Mouse (Mus musculus) gastrocnemius, postnatal 4 days (tissue): ENCODE results near the gene Stat5b. TPM values are rescaled to one million over a fixed set of nuclear protein-coding genes. Genes with fewer than 3 reads are reported as not detected.

Source experiments
- DNase-seq, 2 experiments: peaks; one replicate each; pipeline ENCODE4 v3.0.0; 2021 to 2022; ENCODE audit warnings: low spot score in 2 of 2, mixed read lengths in 2 of 2
- total RNA-seq, 2 experiments: library from RNA; stranded (reverse); gene quantifications; 2 replicates each; pipeline ENCODE4 v1.2.3; 2021

The Stat5b gene
- total RNA-seq, 2 experiments from 2014 or later: 76.1 to 90.4 TPM

DNA sequence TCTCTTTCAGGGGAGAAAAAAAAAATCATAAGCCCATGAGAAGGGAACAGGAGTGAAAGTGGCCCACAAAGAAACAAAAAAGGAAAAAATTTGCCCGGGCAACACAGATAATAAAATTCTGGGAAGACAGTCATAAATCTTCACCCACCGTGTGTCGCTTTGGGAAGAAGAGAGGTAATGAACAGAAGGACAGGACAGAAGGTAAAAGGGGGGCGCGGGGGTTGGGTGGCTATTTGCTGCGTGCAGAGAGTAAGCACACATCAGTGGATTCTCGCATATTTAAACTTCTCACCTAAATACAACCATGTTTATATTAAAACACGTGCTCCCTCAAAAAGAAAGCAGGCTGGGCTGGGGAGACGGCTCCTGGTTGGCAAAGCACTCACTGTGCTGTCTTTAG, 33.2 kb downstream of the Stat5b start:
- DNase-seq: no peak

DNA sequence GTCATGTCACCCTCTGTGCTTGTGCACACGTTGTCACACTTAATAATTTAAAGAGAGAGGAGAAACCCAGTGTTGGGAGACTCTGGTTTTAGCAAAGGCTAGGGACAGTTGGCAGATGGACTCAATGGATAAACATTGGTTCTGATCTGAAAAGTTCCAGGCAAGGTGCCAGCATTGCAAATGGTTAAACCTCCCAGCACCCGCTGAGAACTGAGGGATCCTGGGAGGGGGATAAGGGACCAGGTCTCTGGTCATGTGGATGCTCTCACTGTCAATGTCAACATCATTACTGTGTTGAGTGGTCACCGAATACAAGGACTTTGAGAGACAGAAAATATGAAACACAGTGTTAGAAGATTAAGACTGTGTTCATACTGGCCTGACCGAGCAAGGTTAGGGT, 33.7 kb downstream of the Stat5b start:
- DNase-seq: no peak

DNA sequence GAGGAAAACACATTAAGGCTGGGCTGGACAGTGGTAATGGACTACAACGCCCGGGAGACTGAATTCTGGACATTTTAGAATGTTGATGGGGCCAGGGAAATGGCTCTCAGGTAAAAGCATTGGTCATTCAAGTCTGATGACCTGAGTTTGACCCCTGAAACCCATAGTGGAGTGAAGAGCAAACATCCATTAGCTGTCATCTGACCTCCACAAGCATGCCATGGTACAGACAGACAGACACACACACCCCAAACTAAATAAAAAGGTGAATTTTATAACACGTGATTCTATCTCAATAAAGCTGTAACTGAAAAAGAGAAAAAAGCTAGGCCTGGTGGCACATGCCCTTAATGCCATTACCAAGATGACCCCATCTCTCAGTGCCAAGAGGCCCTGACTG, 34.2 kb downstream of the Stat5b start:
- DNase-seq: no peak

DNA sequence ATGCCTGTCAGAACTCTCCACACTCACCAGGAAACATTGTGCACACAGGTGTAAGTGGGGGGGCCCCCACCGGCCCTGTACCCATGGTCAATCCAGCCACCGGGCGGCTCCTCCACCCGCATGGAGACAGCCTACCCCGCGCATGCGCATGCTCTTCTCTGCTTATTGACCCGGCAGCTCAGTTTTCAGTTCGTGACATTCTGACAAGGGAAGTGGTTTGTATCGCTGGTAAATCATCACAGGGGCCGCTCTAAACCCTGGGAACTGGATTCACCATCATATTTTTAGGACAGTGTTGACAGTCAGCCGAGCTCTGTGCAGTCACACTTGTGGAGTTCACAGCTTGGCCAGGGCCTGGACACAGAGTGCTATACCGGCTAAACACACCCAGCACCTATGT, 36.0 kb downstream of the Stat5b start:
- DNase-seq: peak in 1 of 2 experiments; percentile 75

DNA sequence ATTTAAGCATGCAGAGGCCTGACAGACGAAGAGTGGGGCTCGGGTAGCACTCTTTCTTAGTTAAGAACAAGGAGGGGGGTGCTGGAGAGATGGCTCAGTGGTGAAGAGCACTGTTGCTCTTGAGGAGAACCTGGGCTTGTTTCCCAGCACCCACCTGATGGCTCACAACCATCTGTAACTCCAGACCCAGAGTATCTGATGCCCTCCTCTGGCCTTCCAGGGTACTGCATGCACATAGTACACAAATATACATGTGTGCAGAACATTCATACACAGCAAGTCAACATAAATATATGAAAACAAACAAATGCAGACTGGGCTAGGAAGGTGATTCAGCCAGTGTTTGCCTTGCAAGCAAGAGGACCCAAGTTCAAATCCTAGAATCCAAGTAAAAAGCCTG, 39.4 kb downstream of the Stat5b start:
- DNase-seq: no peak

DNA sequence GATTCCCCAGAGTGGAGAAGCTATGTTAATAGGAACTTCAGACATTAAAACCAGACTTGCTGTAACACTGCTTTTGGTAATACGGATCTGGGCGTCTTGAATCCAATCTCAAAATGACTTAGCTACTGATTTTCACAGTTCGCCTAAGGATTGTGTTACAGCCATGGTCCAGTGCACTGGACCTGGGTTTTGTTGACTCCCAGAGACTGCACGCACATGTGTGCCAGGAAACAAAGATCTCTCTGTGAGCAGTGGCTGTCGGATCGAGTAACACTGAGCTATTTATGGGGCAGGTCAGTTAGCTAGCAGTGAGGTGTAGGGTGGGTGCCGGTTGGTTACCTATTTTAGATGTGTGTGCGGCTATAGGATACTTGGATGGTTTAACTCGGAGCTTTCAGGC, 40.0 kb downstream of the Stat5b start:
- DNase-seq: no peak

DNA sequence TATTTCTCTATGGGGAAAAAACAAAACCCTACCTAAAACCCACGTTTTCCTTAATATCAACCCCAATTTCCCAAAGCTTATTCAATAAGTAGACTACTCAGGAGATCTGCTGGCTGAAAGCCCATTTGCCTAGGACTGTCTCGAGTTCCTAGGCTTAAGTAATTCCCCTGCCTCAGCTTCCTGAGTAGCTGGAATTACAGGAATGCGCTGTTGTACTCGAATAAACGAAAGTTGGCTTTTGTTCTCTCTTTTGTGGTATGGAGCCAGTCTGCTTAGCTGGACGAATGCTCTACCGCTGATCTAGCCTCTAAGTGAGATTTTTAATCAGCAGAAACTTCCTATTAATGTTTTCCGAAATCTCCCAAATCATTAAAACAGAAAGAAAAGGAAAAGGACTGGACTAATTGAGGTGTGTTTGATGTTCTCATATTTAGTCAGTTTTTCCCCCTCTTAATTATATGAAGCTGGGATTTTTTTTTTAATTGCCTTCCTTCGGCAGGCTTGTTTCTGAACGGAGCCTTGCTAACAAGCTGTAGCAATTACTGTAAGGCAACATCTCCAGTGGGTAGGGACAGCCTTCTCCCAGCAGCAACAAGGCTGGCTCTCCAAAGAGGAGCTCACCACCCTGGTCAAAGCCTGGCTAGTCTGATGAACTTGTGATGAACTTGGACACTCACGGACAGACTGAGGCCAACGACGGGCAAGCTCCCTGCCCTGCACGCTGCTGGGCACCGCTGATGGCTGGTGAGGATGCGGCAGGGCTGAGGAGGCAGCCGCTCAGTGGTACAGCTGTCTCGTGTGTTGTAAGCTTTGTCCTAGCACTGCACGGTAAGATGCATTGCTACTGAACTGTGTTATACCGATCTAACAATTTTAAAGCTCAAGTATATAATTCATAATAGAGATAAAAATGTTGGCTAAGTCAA, 43.9 kb downstream of the Stat5b start:
- DNase-seq: no peak

DNA sequence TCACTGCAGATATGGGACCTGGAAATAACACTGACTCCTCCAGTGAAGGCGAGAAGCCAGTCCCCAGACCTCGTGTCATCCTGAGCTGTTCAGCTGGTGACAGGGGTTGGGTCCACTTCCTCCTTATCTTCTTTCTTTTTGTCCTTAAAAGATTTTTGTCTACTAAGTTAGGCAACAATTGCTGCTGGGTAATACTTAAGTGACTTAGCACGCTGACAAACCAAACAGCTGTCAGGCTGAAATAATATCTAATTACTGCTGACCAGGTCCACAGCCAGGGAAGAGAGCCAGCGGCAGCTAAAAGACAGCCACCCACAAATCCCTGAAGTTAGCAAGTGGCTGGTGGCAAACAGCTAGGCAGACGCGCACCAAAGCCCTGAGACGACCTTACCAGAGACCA, 45.0 kb downstream of the Stat5b start:
- DNase-seq: no peak

DNA sequence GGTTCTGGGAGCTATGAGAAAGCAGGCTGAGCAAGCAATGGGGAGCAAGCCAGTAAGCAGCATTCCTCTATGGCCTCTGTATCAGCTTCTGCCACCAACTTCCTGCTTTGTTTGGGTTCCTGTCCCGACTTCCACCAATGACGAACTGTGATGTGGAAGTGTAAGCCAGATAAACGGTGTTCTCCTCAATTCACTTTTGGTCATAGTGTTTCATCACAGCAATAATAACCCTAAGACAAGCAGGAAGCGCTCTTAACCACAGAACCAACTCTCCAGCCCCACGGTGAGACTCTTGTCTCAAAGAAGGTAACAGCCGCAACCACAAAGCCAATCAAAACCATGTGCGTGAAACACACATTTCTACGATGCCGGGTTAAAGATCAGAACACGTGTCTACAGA, 46.1 kb downstream of the Stat5b start:
- no peak for DNase-seq

DNA sequence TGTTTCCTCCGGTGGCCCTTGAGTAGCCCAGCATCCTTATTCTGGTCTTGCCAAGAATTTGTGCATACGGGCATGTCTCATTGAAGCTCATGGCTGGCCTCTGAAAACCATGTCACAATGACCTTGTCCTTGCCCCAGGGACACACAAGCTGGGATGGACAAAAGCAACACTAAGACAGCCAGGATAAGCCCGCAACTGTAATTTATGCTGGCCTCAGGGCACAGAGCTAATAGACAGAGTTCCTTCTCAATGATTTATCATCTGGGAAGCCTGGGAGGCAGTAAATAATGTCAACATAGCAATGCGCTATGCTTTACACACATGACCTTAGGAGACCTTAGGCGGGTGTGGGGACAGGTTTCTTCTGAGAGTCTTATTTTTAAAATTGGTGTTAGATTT, 51.1 kb downstream of the Stat5b start:
- no peak for DNase-seq

DNA sequence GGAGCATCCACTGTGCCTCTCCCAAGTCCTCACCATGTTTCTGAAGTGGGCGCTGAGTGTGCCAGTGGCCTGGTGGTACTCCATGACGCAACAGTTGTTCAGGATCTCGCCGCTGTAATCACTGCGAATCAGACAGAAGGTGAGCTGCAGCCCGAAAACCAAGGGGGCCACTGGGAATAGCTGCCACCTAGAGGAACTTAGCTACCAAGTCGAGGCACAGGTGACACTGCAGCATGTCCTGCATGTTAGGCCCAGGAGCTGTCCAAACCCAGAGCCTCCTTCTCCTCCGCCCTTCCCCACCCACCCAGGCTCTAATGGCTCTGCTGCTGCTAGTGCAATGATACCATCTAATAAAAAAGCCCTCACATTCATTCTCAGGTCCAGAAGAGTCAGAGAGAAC, 53.9 kb downstream of the Stat5b start:
- no peak for DNase-seq

DNA sequence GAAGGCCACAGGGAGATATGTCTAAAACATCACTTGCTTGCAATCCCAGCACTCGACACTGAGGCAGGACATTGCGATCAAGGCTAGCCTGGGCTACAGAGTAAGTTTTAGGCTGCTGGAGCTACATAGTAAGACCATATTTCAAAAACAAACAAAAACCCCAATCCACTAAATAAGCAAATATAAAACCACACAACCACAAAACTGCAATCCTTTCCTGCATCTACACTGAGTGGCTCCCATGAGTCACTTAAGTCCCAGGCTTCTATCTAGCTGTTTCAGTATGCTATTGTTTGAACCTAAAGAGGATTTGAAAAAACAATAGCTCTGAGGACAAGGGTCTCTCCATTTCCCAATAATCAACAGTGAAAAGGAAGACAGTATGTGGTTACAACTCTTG, 55.1 kb downstream of the Stat5b start:
- no peak for DNase-seq

DNA sequence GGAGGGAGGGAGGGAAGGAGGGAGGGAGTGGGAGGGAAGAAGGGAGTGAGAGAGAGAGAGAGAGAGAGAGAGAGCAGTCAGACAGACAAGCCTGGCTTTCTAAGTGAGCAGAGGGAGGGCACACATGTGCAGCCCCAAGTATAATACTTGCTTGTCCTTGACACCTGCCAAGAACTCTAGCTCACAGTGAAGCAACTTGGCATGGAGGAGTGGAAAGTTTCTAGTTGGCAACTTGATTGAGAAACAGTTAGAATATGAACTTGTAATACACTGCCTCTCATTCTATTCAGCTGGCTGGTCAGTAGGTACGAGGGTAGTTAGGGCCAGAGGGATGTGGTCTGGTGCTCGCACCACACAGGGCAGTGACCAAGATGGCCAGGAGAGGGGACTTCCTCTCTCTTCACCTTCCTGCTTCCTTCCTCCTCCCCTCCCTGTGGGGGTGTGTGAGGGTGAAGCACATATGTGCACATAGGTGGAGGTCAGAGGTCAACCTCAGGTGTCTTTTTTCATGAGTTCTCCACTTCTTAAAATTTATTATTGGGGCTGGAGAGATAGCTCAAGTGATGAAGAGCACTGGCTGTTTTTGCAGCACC, 59.0 kb downstream of the Stat5b start:
- no peak for DNase-seq

DNA sequence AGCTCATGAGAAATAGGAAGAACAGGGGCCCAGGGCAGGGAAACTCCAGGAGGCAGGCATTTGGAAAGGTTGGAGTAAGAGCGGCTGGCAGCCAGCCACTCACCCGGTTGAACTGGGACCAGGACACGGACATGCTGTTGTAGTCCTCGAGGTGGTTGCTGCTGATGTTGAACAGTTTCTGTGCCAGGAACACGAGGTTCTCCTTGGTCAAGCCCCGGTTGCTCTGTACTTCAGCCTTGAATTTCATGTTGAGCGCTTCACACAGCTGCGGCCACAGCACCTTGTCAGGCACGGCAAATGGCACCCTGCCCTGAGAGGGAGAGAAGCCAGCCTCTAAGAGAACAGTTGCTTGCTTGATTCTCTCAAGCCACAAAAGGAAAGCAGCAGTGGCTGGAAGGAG, 59.9 kb downstream of the Stat5b start:
- DNase-seq: peak in 1 of 2 experiments; percentile 68

DNA sequence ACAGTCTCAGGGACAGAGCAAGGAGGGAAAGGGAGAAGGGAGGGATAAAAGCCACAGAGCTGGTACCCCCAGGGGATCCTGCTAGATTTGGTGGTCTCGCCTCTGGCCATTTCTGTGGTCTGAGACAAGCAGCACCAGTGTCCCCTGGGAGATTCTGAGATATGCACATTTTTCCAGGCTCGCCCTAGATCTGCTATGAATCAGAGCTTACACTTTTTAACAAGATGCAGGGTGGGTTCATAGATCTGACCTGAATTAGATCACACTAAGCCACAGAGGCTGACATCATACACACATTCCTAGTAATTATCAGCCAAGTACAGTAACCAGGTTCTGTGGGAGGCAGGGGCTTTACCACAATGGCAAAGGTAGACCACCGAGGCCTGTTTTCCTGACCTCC, 60.8 kb downstream of the Stat5b start:
- no peak for DNase-seq

DNA sequence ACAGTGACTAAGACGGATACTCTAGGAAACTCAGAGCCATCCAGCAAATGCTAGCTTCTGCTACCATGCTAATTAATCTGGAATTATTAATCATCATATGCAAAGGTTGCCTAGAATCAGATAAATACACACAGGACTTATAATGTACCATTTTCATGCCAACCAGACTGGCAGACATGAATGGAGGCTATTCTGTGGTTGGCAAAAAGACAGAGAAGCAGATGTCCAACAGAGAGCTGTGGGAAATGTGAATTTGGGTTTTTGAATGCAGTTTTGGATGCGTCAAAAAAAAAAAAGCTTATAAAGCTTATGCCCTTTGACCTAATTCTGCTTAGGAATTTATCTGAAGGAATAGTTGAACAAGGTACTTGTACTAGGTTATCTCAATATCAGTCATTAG, 64.8 kb downstream of the Stat5b start:
- DNase-seq: no peak

DNA sequence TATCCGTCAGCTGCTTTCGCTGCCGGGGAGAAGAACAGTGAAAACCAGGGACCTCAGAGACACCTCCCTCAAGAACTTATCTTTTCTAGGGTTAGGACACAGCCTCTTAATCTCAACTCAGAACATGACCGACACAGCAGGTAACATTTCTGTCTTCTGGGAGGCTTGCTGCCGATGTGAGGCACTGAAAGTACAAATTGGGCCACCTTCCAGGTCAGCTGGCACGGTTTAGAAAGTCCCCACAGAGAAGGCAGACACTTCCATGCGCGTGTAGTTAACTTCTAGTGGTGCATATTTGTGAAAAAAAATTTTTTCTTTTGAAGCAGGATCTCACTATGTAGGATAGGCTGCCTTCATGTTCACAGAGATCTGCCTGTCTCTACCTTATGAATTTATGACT, 66.2 kb downstream of the Stat5b start:
- no peak for DNase-seq

DNA sequence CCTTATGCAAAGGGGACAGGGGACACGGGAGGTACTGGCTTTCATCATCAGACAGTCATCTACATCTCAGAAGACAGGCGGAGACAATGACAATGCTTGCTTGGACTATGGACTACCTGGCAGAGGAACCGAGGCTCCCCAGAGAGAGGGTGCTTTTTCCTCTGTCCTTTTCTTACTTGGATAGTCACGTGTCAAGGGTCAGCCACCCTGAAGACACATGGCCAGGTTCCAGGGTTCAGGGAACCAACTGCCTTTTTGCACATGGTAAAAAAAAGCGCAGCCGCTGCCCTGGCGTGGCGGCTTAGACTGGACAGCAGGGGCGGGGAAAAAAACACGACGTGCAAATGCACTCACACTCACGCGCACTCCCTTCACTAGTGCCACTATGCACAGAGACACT, 68.0 kb downstream of the Stat5b start:
- DNase-seq: no peak

DNA sequence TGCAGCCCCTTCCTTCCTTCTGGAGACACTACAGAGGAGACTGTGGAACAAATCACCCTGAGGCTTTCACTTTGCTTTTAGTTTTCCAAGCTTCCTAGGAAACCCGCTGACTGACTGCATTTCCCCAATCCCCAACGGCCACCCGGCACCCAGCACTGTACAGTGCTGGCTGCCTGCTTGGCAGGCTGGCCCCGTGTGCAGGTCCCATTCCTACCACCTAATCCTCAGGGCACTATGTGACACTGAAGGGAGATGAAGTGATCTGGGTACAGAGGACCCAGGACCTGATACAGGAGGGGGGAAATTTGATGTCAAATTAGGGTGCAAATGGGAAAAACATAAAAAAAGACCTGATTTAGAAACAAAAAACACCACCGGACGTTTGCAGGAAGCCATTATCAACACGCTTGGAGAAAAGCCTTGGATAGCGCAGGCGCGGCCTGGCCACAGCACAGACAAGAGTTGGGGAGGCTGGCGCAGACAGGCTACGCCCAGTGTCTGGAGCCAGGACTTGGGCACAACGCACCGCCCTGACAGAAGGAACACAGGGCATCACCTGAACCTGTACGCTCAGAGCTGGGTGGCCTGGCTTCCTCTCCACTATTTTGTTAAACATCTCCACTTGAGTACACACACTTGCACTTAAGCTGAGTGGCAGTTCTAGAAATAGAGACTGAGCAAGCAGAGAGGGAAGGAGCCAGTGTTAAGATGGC, 68.6 kb downstream of the Stat5b start:
- DNase-seq: no peak

DNA sequence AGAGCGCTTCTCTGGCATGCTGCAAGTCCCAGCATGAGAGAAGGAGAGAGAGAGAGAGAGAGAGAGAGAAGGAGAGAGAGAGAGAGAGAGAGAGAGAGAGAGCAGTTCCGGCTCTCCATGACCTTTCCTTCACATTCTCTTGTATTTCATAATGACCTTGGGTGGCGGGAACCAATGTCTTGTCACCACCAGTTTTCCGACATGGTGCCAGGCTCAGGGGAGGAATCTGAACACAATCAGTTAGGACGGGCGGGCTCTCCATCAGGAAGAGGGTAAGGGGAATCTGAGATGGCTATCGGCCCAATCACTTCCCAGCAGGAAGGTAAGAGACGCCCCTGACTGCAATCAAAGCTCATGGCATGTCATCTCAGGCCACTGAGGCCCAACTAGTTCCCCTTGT, 70.3 kb downstream of the Stat5b start:
- DNase-seq: no peak

DNA sequence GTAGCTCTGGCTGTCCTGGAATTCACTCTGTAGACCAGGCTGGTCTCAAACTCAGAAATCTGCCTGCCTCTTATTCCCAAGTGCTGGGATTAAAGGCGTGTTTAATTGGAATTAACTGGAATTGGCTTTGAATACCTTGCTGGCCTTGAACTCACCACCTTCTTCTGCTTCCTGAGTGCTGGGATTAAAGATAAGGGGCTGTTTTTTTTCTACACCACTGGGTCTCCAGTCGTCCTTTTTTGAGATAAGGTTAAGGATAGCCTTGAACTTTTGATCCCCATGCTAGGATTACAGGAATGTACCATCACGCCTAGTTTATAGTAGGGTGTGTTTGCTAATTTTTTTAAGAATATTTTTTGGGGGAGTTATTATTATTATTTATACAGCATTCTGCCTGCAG, 72.5 kb downstream of the Stat5b start:
- DNase-seq: no peak

DNA sequence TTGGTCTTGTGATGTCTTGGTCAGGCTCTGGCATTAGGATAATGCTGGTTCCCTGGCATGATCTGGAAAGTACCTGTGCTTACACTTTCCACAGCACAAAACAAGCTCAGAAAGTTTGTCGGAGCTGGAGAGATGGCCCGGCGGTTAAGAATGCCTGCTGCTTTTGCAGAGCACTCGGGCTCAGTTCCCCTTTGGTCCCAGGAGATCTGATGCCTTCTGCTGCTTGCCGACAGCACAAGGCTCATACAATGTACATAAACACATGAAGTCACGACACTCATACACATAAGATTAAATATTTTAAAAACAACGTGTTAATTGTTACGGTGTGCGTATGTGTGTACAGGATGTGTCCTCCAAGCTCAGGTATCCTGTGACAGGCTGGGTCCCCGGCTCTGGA, 74.6 kb downstream of the Stat5b start:
- no peak for DNase-seq
